Mouse (Mus musculus): ENCODE results near the gene Wipf2. TPM values are rescaled to one million over a fixed set of nuclear protein-coding genes. Genes with fewer than 3 reads are reported as not detected.
"Not testable (repeated sequence)": the region's sequence is repeated elsewhere in the genome, so short reads cannot be mapped to it uniquely, and the experiment has no call there.

Gene Wipf2
- polyA plus RNA-seq, 1 experiment, result 19.2 TPM

DNA sequence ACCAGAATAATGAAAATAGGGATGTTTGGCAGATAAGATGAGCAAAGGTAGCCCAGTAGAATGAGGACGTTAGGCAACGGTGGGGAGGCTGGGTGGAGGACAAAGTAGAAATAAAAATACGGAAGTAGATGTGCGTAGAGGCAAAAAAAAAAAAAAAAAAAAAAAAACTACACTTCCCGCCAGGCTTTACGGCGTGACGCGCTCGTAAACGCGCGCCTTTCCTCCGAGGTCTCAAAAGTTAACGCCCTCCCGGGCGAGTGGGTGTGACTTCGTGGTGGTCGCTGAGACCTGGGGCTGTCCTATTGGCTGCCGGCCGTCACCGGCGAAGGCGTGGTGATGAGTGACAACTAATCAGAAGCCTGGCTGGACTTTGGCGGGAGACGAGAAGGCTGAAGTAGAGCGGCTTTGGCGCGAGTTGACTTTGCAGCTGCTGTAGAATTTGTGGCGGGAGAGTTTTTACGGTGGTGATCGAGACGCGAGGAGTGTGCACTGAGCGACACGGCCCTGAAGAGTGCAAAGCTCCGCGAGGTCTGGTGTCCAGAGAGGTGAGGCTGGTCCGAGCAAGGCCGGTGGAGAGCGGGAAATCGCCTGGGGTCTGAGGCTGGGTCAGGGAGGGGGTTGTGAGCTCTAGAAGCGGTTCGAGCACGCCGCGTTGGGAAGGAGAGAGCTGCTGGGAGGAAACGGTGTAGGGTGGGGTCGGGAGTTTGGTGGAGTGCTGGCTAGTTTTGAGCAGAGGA lies 44.2 kb downstream of the Wipf2 start, which contains the start of gene Cdc6:
Cdc6 (plus strand) TSS at position 365 of the 737 bp plus-strand sequence.
- peak; percentile 72 for DNase-seq (ENCODE audit: low spot score)

DNA sequence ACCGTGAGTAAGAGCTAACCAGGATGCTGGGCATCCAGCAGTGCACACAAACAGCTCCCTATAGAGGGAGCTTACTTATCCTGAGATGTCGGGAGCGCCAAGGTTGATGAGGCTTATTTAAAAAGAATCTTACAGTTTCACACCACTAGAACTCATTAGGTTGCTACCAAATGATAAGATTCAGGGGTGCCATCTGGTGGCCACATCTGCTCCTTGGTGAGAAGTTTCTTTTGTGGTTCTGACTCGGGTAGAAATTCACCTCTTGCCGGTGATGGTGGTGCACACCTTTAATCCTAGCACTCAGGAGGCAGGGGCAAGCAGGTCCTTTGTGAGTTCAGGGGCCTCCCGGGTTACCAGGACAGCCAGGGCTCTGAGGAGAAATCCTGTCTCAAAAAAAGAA lies 46.2 kb downstream of the Wipf2 start:
- DNase-seq (ENCODE audit: low spot score), result no peak

DNA sequence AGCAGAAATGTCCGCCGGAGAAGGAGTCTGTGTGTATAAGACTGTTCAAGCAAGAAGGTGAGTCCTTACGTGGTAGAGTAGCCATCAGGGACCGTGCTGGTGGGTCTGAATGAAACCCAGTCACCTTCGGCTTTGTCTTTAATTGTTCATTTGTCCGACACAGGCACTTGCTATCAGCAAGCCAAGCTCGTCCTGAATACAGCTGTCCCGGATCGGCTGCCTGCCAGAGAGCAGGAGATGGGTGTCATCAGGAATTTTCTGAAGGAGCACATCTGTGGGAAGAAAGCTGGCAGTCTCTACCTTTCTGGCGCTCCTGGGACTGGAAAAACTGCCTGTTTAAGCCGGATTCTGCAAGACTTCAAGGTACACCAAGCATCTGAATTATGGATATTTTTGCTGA lies 47.0 kb downstream of the Wipf2 start:
- DNase-seq (ENCODE audit: low spot score), result no peak

DNA sequence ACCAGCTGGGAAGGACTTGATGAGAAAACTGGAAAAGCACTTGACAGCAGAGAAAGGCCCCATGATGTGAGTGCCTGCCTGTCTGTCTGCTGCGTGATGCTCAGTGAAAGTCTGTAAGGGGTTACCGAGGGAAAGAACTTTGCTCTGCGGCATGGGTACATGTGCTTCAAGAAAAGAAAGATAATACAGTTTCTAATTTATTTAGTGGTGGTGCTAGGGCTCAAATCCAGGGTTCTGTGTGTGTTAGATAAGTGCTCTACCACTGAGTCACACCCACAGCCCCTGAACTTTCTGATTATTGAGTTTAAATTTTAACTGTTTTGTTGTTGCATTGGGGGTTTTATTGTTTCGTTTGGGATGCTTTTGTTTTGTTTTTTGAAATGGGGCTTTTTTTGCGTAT lies 48.1 kb downstream of the Wipf2 start:
- no peak for DNase-seq (ENCODE audit: low spot score)

DNA sequence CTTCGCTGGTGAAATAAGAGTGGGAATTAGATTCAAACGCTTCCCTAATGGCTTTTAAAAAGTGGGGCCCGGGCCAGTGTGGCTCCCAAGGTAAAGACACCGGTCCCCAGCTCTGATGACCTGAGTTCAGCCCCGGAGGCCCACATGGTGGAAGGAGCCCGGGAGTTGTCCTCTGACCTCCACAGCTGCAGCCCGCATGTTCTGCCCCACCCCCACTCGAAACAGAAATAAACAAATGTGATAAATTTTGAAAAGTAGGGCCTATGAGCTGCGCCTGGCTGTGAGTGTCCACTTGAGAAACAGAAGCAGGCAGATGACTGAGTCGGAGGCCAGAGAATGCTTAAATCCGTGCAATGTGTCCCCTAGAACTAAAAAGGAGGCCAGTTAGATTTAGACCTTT lies 50.8 kb downstream of the Wipf2 start:
- no peak for DNase-seq (ENCODE audit: low spot score)

DNA sequence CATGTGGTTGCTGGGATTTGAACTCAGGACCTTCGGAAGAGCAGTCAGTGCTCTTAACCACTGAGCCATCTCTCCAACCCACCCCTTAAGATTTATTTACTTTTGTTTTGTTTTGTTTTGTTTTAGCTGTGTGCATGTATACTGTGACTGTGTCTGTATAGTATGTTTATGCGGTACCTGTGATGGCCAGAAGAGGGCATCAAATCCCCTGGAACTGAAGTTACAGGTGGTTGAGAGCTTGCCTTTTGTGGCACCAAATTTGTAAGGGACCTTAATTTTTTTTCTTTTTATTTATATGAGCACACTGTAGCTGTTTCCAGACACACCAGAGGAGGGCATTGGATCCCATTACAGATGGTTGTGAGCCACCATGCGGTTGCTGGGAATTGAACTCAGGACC lies 52.9 kb downstream of the Wipf2 start:
- DNase-seq (ENCODE audit: low spot score), result not testable (repeated sequence)

DNA sequence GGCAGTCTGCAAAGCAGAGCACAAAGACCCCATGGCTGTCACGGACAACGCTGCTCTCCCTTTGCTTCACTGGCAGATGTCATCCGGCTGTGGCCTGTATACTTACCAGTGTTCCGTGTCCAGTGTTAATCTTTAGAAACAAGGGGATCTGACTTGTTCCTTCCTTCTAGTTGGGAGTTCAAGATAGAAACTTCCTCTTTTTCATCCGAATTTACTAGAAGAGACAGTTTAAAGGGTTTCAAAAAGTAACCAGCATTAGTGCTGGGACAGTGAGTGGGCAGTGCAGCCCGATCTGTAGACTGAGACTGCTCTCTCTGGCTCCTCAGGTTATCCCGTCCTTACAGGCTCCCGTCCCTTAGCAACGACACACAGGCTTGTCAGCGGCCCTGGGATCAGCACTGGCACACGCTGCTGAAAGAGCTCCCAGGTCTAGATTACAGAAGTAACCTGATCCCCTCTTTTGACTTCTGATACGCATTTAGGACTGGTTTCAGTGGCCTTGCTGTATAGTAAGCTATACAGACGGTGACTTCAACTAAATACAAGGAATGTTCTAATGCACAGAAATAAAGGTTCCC lies 54.1 kb downstream of the Wipf2 start:
- no peak for DNase-seq (ENCODE audit: low spot score)

DNA sequence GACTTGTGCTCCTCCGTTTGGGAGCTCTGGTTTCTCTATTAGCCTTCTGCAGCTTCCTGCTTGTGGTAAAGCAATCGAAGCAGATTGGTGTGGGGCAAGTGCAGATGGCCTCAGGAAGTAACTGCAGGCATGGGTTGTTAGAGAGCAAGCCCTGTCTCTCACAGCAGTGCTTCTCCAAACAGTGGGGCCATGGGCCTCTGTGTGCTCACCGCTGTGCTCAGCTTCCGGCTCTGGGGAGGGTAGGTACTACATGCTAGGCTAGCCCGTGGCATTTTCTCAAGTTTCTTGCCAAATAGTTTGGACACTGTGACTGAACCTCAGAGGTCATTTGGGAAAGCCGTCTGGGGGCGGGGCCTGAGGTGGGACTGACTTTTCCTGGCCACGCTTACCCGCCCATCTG lies 54.8 kb downstream of the Wipf2 start:
- no peak for DNase-seq (ENCODE audit: low spot score)

DNA sequence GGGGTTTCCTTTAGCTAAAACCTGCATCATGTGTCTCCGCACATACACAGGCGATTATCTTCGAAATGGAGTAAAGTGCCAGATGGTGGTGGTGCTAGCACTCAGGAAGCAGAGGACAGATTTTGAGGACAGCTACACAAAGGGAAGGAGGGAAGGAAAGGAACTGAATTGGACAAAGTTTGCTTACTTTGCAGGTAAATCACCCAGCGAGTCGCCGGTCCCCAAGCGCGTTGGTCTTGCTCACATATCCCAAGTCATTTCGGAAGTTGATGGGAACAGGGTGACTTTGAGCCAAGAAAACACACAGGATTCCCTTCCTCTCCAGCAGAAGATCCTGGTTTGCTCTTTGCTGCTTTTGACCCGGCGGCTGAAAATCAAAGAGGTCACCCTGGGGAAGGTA lies 55.6 kb downstream of the Wipf2 start:
- no peak for DNase-seq (ENCODE audit: low spot score)

DNA sequence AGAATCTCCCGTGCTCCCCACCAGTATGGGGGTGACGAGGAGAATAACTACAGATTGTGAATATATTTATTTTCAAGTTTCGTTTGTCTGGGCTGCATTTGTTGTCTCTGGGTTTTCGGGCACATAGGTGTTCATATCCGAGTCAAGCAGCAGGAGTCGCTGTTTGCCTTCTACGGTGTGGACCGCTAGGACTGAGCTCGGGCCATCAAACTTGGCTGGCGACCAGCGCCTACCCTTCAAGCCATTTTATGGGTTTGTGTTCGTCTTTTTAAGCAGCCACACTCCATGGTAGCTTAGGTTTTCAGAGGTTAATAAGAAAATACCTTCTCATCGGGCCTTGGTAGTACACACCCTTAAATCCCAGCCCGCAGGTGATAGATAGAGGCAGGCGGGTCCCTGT lies 58.4 kb downstream of the Wipf2 start:
- not testable (repeated sequence) for DNase-seq (ENCODE audit: low spot score)

DNA sequence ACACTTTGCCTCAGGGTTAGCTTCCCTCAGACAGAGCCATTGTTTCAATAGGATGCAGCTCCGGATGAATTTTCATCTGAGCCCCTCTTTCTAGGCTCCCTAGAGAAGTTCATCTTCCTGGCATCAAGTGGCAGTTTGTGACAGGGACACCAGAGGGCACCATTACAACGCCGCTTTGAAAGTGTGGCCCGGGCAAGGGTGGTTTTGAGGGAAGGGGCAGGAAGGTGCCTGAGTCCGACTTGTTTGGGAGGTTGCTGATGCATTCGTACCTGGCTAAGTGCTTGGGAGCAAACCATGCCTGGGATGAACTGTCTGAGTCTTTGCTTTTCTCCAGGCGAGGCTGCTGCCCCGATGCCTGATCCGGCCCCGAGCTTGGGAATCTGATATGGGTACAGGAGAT lies 58.9 kb downstream of the Wipf2 start:
- DNase-seq (ENCODE audit: low spot score), result not testable (repeated sequence)

DNA sequence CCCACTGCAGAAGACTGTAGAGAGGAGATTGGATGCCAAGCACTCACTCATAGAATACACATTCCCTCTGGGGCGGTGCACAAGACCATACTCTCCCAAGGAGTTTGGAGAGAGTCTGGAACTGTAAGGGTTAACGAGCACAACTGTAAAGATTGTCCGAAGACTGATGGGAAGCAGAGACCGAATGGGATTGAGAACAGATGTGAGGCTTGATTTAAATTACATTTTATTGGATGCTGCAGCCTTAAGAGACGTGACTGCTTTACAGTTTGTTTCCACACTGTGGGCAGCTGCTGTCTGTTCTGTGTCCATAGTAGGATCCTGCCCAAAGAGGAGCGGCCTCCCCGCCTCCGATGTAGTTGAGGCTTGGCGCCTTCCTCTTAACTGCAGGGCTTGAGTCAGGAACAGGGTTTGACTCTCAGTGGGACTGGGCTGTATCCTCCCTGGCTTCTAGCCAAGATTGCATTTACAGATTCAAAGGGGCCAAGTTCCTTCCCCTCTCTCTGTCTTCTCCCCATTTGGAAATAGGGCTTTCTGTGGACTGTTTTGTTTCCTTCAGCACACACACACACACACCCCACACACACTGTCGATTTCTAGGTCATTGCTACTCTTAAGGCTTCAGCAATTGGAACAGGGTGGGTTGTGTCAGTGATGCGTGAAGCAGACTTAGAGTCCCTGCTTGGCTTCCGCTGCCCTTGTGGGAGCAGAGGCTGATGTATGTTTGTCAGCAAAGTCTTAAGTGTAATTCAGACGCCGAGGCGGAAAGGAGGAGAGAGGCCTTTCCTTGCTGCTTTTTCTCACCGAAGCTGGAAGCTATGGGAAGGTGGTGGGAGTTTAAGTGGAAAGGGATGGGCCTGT lies 59.6 kb downstream of the Wipf2 start:
- DNase-seq (ENCODE audit: low spot score), result not testable (repeated sequence)

DNA sequence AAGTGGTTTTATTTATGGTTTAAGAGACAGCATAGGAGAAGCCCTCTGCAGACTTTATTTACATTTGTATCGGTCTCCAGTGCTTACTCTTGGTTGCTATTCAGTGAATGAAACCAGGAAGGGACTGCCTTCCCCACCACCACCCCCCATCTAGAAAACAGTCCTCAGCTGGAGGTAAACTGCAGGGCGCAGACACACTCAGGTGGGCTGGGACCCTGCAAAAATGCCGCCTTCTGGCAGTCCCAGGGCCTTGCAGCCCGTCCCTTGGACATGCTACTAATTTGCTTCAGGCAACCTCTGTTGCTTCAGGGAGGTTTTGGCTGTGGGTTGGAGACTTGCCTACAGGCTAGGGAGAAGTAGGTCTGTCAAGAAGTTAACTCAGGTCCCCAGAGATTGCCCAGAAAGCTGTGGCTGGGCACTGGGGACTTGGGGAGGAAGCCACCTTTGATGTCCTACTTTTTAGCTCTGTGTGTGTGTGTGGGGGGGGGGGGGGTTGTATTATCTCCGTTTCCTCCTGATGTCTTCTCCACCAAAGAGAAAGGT lies 61.3 kb downstream of the Wipf2 start:
- DNase-seq (ENCODE audit: low spot score), result no peak

DNA sequence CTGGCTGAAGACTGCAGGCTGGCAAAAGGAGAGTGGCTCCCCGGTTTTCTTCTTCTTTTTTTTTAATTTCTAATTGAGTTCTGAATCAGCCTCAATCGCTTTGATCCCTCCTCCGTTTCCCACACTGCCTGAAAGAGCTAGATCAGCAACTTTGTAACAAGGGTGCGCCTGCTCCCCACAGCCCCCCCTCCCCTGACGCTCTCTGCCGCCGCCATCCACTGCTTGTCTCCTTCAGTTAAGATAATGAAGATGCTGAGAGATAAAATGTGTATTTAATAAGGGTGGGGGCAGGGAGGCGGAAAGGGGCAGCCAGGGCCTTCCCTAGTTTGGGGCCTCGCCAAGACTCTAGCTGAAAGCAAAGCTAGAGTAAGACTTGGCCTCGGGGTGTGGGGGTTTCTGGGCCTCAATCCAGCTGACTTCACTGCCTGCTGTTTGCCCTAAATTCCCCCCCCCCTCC lies 61.9 kb downstream of the Wipf2 start:
- DNase-seq (ENCODE audit: low spot score), result no peak

DNA sequence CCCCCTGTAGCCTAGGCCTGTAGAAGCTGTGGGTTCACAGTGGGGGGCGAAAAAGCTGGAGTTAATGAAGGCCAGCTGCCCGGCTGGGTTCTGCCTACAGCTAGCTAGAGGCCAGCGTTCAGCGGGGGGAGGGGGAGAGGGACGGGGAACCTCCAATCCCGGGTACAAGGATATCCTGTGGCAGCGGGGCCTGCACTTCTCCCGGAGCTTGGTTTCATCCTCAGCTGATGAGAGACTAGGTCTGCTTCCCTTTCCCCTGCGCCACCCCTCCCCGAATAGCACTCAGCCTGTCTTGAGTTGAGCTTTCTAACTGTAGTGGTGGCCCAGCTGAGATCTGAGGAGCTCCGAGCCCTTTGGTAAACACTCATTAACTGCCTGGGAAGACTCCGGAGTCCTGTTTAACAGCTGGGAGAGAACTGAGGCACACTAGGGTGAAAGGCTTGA lies 62.5 kb downstream of the Wipf2 start:
- no peak for DNase-seq (ENCODE audit: low spot score)

DNA sequence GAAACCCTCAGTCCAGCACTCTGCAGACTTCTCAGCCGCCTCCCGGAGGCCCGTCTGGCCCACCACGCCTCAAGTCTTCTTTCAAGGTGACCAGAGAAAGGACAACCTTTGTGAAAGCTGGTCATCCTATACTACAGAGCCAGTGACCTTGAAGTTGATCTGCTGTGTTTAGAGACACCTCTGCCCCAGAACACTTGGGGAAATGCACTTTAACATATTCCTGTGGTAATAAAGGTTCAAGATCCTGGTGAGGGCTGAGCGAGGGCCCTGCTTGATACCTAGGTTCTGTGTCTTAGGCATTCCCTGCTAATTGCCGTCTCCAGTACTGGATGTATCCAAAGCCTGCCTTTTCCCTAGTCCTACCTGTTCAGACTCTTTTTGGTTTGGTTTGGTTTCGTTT lies 63.1 kb downstream of the Wipf2 start:
- no peak for DNase-seq (ENCODE audit: low spot score)

DNA sequence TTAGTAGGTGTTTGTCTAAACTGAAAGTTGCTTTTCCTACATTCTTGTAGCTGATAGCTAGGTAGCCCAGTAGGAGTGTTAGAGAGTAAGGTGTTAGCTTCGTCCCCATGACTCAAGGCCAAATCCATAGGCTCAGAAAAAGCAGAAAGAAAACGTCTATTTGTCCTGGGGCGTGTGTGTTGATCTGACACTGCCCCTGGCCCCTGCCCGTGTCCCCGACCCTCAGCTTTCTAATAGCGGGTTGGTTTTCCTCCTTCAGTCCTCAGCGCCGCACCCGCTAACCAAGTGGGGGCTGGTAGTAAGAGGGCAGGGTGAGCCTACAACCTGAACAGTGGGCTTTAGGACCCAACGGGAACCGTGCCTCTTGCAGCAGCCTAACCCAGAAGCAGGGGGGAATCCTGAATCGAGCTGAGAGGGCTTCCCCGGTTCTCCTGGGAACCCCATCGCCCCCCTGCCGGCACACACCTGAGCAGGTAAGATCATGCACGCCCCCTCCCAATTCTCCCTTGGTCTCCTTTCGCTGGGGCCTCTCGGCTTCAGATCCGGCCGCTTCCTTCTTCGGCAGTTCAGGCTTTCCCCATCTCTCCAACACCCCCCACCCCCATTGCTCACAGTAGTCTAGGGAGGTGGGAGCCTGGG lies 64.1 kb downstream of the Wipf2 start, which contains the start of gene Rara:
Rara (plus strand) TSS at position 381 of the 639 bp plus-strand sequence.
- no peak for DNase-seq (ENCODE audit: low spot score)

DNA sequence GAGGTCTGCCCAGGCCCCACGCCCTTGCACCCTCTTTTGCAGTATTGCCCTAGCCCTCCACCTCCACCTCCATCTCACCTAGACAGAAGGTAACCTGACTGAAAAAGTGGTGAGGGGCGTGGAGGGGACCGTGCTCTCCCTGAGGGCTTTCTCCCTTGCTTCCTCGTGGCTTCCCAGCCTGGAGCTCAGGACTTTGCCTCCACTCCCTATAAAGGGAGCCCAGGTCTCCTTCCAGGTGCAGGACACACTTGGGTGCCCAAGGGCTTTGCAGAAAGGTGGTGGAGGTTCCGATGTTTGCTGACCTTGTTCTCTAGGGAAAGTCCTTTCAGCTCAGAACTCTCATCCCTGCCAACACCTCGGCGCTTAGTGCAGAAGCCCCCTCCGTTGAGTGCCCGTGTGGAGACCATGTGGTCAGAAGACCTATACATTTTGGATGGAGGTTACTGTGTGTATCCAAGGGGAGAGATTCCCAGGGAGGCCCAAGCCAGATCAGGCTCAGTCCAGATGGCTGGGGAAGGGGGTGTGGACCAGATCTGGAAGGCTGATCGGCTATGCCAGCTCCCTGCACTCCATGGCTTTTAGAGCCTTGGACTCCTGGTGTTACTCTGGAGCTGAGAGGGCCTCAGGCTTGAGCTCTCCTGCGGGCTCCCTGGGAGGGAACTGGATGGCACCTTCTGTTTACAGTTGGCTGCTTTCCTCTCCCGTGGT lies 64.9 kb downstream of the Wipf2 start:
- DNase-seq (ENCODE audit: low spot score), result no peak

DNA sequence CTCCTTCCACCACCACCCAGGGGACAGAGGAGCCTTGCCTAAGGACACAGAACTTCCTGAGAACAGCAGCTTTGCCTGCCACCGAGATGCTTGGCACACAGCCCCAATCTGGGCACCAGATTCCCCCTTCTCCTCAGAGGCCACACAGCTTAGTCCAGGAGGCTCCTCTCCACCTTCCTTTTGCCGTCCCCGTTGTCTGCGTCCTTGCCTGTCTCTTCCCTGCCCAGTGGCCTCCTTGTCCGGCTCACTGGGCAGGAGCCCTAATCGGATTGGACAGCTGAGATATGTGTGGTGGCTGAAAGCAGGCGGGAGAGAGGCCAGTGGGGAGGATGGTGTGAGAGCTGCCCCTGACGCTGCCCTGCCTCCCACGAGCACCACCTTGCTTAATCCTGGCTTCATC lies 66.1 kb downstream of the Wipf2 start:
- DNase-seq (ENCODE audit: low spot score), result no peak

DNA sequence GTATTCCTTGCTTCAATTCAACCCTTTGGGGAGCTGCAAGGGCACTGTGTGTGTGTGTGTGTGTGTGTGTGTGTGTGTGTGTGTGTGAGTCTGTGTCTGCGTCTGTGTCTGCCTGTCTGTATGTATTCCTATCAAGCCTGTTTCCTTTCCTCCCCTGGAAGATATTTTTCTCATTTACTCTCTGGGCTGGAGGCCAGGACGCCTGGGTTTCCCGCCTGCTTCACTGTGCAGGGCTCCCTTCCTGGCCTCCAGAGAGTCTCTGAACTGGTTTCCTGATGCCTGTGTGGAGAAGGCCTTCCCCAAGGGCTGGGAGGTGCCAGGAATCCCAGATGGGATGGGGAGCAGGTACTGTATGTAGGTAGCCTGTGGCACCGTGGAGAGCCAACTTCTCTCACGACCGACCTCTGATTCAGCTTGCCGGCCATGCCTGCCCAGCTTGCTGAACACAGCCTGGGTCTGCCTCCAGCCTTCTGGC lies 66.7 kb downstream of the Wipf2 start:
- no peak for DNase-seq (ENCODE audit: low spot score)
